Mouse (Mus musculus) liver, postnatal 0 days (tissue): ENCODE data around the gene Gapt. TPM values are rescaled to one million over a fixed set of nuclear protein-coding genes. Genes with fewer than 3 reads are reported as not detected.
A peak's percentile ranks its signal among the peaks of the same experiment; 100 is the strongest.

ENCODE experiments used
- ATAC-seq: fragments of 200-750 bp; cut with Nextera tagmentation; 2 replicates; pipeline ENCODE4 v1.8.0; 2017; ENCODE audit warnings: mild to moderate bottlenecking, moderate library complexity
- DNase-seq: peaks from one replicate; pipeline ENCODE4 v3.0.0-alpha.2; 2016
- H3K27ac ChIP-seq: fragments of 300-500 bp; sonication (generic); 2 replicates; pipeline ENCODE4 v1.5.1; 2014; ENCODE audit warnings: antibody characterized with exemption, moderate library complexity, mild to moderate bottlenecking, low read depth
- H3K27me3 ChIP-seq: fragments of 300-500 bp; sonication (generic); 2 replicates; pipeline ENCODE4 v1.6.1; 2014; ENCODE audit warnings: low read length, control low read depth, mixed read lengths; ENCODE audit not compliant: insufficient read depth
- H3K36me3 ChIP-seq: fragments of 300-500 bp; sonication (generic); replicated peaks from 2 replicates; pipeline ENCODE4 v1.6.1; 2014; ENCODE audit warnings: mild to moderate bottlenecking, control low read depth, low read length, moderate library complexity, mixed read lengths; ENCODE audit not compliant: insufficient read depth
- H3K4me1 ChIP-seq: fragments of 300-500 bp; sonication (generic); 2 replicates; pipeline ENCODE4 v1.6.1; 2014; ENCODE audit warnings: antibody characterized with exemption, mild to moderate bottlenecking, control low read depth; ENCODE audit not compliant: insufficient read depth
- H3K4me2 ChIP-seq: fragments of 300-500 bp; sonication (generic); 2 replicates; pipeline ENCODE4 v1.6.1; 2014; ENCODE audit warnings: low read depth, mild to moderate bottlenecking, low read length, moderate library complexity, mixed read lengths
- H3K4me3 ChIP-seq: fragments of 300-500 bp; sonication (generic); 2 replicates; pipeline ENCODE4 v1.5.1; 2014; ENCODE audit warnings: low read depth, low read length
- H3K9ac ChIP-seq: fragments of 300-500 bp; sonication (generic); replicated peaks from 2 replicates; pipeline ENCODE4 v1.6.1; 2014; ENCODE audit warnings: mild to moderate bottlenecking, moderate library complexity
- H3K9me3 ChIP-seq: fragments of 300-500 bp; sonication (generic); 2 replicates; pipeline ENCODE4 v1.6.1; 2016; ENCODE audit warnings: mild to moderate bottlenecking, control low read depth, low read length, mixed read lengths
- CTCF ChIP-seq: sonication (generic); IDR thresholded peaks from 2 replicates; pipeline ENCODE4 v1.5.1; 2016; ENCODE audit warnings: antibody characterized with exemption, low read depth
- EP300 ChIP-seq: IDR thresholded peaks from 2 replicates; pipeline ENCODE4 v1.6.1; 2016; ENCODE audit warnings: antibody characterized with exemption, low read depth, mild to moderate bottlenecking
- WGBS: fragments of 180-500 bp; shearing (Covaris S2); extraction: QIAGEN DNeasy Blood & Tissue Kit; methylation state at CpG from one replicate; pipeline ENCODE4 v1.1.7; 2014; ENCODE audit not compliant: insufficient replicate concordance; 5-methylcytosine and 5-hydroxymethylcytosine counted together
- polyA plus RNA-seq: library from polyadenylated mRNA; unstranded; fragments of >200 nt; fragmentation: Nextera tagmentation; extraction: Ambion mirVana; gene quantifications from 2 replicates; pipeline ENCODE4 v1.2.1, GENCODE M21; 2015

Gene Gapt
- polyA plus RNA-seq, 1 experiment from 2014 or later, result 3.5 TPM

DNA sequence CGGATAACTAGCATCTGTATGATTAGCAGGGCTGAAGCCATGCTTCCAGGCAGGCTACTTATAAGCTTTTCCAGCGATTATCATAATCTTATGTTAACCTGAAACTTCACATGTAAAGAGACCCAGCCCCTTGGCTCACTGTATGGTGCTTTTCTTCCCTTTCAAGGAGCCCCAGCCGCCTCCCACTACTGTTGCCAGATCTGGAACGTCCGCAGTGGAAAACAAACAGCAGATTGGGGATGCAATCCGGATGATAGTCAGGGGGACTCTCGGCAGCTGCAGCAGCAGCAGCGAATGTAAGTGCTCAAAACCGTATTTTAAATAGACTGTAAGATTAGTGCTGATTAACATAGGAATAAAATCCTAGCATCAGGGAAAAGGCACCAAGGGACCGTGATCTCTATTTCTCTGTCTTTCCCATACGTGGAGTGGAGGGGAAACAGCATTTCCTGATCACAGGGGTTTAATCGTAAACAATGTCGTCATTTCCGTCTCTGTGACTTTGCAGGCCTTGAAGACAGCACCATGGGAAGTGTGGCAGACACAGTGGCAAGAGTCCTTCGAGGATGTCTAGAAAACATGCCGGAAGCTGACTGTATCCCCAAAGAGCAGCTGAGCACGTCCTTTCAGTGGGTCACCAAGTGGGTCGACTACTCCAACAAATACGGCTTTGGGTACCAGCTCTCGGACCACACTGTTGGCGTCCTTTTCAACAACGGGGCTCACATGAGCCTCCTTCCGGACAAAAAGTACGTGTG is 41.7 kb upstream of the Gapt start:
- no peak overlapping the region for H3K9ac ChIP-seq
- H3K4me3 ChIP-seq, result no peak overlapping the region
- H3K4me2 ChIP-seq, result no peak overlapping the region

DNA sequence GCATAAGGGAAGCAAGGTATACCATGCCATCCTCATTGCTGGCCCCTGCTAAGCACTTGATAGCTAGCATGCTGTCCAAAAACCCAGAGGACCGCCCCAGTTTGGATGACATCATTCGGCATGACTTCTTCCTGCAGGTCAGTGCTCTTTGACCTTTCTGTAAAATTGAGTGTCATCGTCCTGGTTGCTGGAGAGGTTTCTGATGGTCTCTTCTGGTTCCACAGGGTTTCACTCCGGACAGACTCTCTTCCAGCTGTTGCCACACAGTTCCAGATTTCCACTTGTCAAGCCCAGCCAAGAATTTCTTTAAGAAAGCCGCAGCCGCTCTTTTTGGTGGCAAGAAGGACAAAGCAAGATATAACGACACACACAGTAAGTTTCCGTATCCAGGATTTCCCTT is 40.8 kb upstream of the Gapt start:
- ATAC-seq (no peak), DNase-seq (no peak)
- Histone ChIP-seq H3K27me3 (peaks cover 8% of the 10 kb centered on the region; the same call in 1 of the 2 replicates), H3K4me1 (no peaks in the 10 kb centered on the region), H3K4me3 (no peak overlapping the region; the same call in 1 of the 2 replicates), H3K36me3 (peaks cover 32% of the 10 kb centered on the region), H3K4me2 (0 out of 2 replicates have a peak overlapping the region, but pooled peaks have one; percentile 18), H3K9ac (no peak overlapping the region), H3K27ac (no peak overlapping the region), H3K9me3 (no peaks in the 10 kb centered on the region)
- 78% methylated on average over 8 of the region's 8 CpGs for WGBS
- TF ChIP-seq EP300 (no peak), CTCF (no peak)

More for the DNA sequence above, 41.7 kb upstream of the Gapt start:
- peaks cover 8% of the 10 kb centered on the region; the same call in 1 of the 2 replicates for H3K27me3 ChIP-seq
- no peaks in the 10 kb centered on the region for H3K9me3 ChIP-seq
- no peak overlapping the region for H3K27ac ChIP-seq
- WGBS, result 73% methylated on average over 24 of the region's 24 CpGs
- no peaks in the 10 kb centered on the region for H3K4me1 ChIP-seq
- TF ChIP-seq EP300, result no peak
- TF ChIP-seq CTCF, result no peak
- DNase-seq (no peak), ATAC-seq (no peak)
- H3K36me3 ChIP-seq, result peaks cover 32% of the 10 kb centered on the region

DNA sequence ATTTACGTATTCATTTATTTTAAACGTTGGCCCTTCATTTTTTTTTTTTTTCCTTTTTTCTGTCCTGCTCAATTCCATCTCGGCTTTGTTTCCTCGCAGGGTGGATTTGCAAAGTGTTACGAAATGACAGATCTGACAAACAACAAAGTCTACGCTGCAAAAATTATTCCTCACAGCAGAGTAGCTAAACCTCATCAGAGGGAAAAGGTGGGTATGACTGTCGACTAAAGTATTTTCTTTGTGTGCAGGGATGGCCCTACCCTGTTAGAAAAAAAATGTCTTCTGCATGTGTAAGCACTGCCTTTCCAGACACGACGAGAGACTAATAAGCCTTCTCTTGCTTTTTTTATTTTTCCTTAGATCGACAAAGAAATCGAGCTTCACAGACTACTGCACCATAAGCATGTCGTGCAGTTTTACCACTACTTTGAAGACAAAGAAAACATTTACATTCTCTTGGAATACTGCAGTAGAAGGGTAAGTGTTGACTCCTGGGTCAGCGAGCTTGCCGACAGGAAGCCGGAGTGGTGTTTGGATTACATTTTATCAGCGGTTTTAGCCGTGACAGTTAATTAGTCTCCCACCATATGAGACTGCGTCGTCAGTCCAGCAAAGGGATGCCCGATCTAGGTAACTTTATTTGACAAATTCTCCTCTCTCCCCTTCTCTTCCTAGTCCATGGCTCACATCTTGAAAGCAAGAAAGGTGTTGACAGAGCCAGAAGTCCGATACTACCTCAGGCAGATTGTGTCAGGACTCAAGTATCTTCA is 39.1 kb upstream of the Gapt start:
- TF ChIP-seq CTCF (no peak), EP300 (no peak)
- Histone ChIP-seq H3K27ac (no peak overlapping the region), H3K9me3 (no peaks in the 10 kb centered on the region), H3K4me2 (peak overlapping the region; percentile 95), H3K36me3 (peaks cover 28% of the 10 kb centered on the region), H3K9ac (peak overlapping the region; percentile 80), H3K4me3 (peak overlapping the region; percentile 78), H3K4me1 (no peaks in the 10 kb centered on the region), H3K27me3 (peaks cover 8% of the 10 kb centered on the region; the same call in 1 of the 2 replicates)
- DNase-seq (no peak), ATAC-seq (no peak)
- 11% methylated on average over 21 of the region's 21 CpGs for WGBS

- H3K36me3 ChIP-seq, result peaks cover 24% of the 10 kb centered on the region
- peaks cover 8% of the 10 kb centered on the region; the same call in 1 of the 2 replicates for H3K27me3 ChIP-seq
- under 1% methylated on average over 41 of the region's 41 CpGs for WGBS
- H3K27ac ChIP-seq, result peak overlapping the region; percentile 90
- no peaks in the 10 kb centered on the region for H3K4me1 ChIP-seq
- no peaks in the 10 kb centered on the region for H3K9me3 ChIP-seq
- H3K4me2 ChIP-seq, result peak overlapping the region; percentile 95
- peak overlapping the region; percentile 80 for H3K9ac ChIP-seq
- DNase-seq (peak; percentile 43), ATAC-seq (peak; percentile 30)
- TF ChIP-seq EP300 (no peak), CTCF (no peak)
- peak overlapping the region; percentile 78 for H3K4me3 ChIP-seq
These were observed 38.3 kb upstream of the Gapt start for GRCm38 (mm10) chr13:110395179-110395794.

- TF ChIP-seq CTCF (peak; percentile 74), EP300 (no peak)
- H3K27ac ChIP-seq, result peak within 1 kb of the TSS; percentile 90
- peaks cover 8% of the 10 kb centered on the region; the same call in 1 of the 2 replicates for H3K27me3 ChIP-seq
- DNase-seq, result peak; percentile 93
- peak; percentile 91 for ATAC-seq
- peak within 1 kb of the TSS; percentile 78 for H3K4me3 ChIP-seq
- peaks cover 18% of the 10 kb centered on the region for H3K36me3 ChIP-seq
- under 1% methylated on average over 67 of the region's 71 CpGs for WGBS
- H3K4me1 ChIP-seq, result no peaks in the 10 kb centered on the region
- no peaks in the 10 kb centered on the region for H3K9me3 ChIP-seq
- peak within 1 kb of the TSS; percentile 95 for H3K4me2 ChIP-seq
- peak within 1 kb of the TSS; percentile 80 for H3K9ac ChIP-seq
These were observed 37.5 kb upstream of the Gapt start, which contains the start of gene Plk2 for GRCm38 (mm10) chr13:110394291-110395178. Gene Plk2 (plus strand): TSS chr13:110395046.
